Mouse (Mus musculus): Measurements from ENCODE around the gene Trappc11. TPM values are rescaled to one million over a fixed set of nuclear protein-coding genes. Genes with fewer than 3 reads are reported as not detected.

Trappc11 gene
- polyA plus RNA-seq, 1 experiment from 2014 or later = 25.5 TPM

- H3K4me1 ChIP-seq (replicated peaks; ENCODE audit: insufficient read depth, low read length) = peaks cover 4% of the 10 kb centered on the region; the same call in 1 of the 2 replicates
- no peaks in the 10 kb centered on the region for H3K9me3 ChIP-seq (replicated peaks; ENCODE audit: low read length)
- peak; percentile 14 for DNase-seq (ENCODE audit: low spot score)
- H3K4me3 ChIP-seq (replicated peaks; ENCODE audit: low read depth, low read length) = no peak overlapping the region
- peaks cover 3% of the 10 kb centered on the region; the same call in 1 of the 2 replicates for H3K36me3 ChIP-seq (ENCODE audit: insufficient read depth, low read length)
- 66% methylated on average over 4 of the region's 4 CpGs for WGBS
- no peak overlapping the region for H3K27ac ChIP-seq
- H3K9ac ChIP-seq (ENCODE audit: low read depth, low read length) = no peak overlapping the region
- no peak overlapping the region for H3K4me2 ChIP-seq (ENCODE audit: low read length)
- no peaks in the 10 kb centered on the region for H3K27me3 ChIP-seq (ENCODE audit: insufficient read depth, low read length)
- TF ChIP-seq CTCF (IDR thresholded peaks at IDR 0.05; ENCODE audit: low read depth) = no peak
- no peak for ATAC-seq (replicated peaks; ENCODE audit: low FRiP score, low read depth)
Observed at GRCm38 (mm10) chr8:47538323-47538722, 5.1 kb upstream of the Trappc11 start.

GRCm38 (mm10) chr8:47528094-47528493 lies 5.2 kb downstream of the Trappc11 start:
- H3K9me3 ChIP-seq (replicated peaks; ENCODE audit: low read length) = no peaks in the 10 kb centered on the region
- TF ChIP-seq CTCF (IDR thresholded peaks at IDR 0.05; ENCODE audit: low read depth) = no peak
- ATAC-seq (replicated peaks; ENCODE audit: low FRiP score, low read depth) = no peak
- H3K4me2 ChIP-seq (ENCODE audit: low read length) = no peak overlapping the region
- H3K27me3 ChIP-seq (ENCODE audit: insufficient read depth, low read length) = no peaks in the 10 kb centered on the region
- H3K4me3 ChIP-seq (replicated peaks; ENCODE audit: low read depth, low read length) = no peak overlapping the region
- DNase-seq (ENCODE audit: low spot score) = no peak
- H3K36me3 ChIP-seq (ENCODE audit: insufficient read depth, low read length) = peaks cover 39% of the 10 kb centered on the region
- no peak overlapping the region for H3K9ac ChIP-seq (ENCODE audit: low read depth, low read length)
- H3K27ac ChIP-seq = no peak overlapping the region
- peaks cover 6% of the 10 kb centered on the region for H3K4me1 ChIP-seq (replicated peaks; ENCODE audit: insufficient read depth, low read length)
- WGBS = 85% methylated on average over 1 of the region's 1 CpGs

GRCm38 (mm10) chr8:47513601-47514000 lies 19.7 kb downstream of the Trappc11 start:
- ATAC-seq (replicated peaks; ENCODE audit: low FRiP score, low read depth) = no peak
- no peaks in the 10 kb centered on the region for H3K4me1 ChIP-seq (replicated peaks; ENCODE audit: insufficient read depth, low read length)
- WGBS = 97% methylated on average over 15 of the region's 15 CpGs
- H3K9ac ChIP-seq (ENCODE audit: low read depth, low read length) = no peak overlapping the region
- no peak overlapping the region for H3K4me2 ChIP-seq (ENCODE audit: low read length)
- no peak overlapping the region for H3K4me3 ChIP-seq (replicated peaks; ENCODE audit: low read depth, low read length)
- H3K27ac ChIP-seq = no peak overlapping the region
- H3K27me3 ChIP-seq (ENCODE audit: insufficient read depth, low read length) = no peaks in the 10 kb centered on the region
- peaks cover 48% of the 10 kb centered on the region for H3K36me3 ChIP-seq (ENCODE audit: insufficient read depth, low read length)
- no peak for TF ChIP-seq CTCF (IDR thresholded peaks at IDR 0.05; ENCODE audit: low read depth)
- DNase-seq (ENCODE audit: low spot score) = no peak
- no peaks in the 10 kb centered on the region for H3K9me3 ChIP-seq (replicated peaks; ENCODE audit: low read length)

- WGBS = 88% methylated on average over 9 of the region's 9 CpGs
- H3K27ac ChIP-seq = no peak overlapping the region
- H3K9me3 ChIP-seq (replicated peaks; ENCODE audit: low read length) = no peaks in the 10 kb centered on the region
- H3K36me3 ChIP-seq (ENCODE audit: insufficient read depth, low read length) = peaks cover 40% of the 10 kb centered on the region
- H3K4me3 ChIP-seq (replicated peaks; ENCODE audit: low read depth, low read length) = no peak overlapping the region
- no peak for ATAC-seq (replicated peaks; ENCODE audit: low FRiP score, low read depth)
- TF ChIP-seq CTCF (IDR thresholded peaks at IDR 0.05; ENCODE audit: low read depth) = no peak
- DNase-seq (ENCODE audit: low spot score) = no peak
- H3K27me3 ChIP-seq (ENCODE audit: insufficient read depth, low read length) = no peaks in the 10 kb centered on the region
- H3K4me1 ChIP-seq (replicated peaks; ENCODE audit: insufficient read depth, low read length) = no peaks in the 10 kb centered on the region
- H3K9ac ChIP-seq (ENCODE audit: low read depth, low read length) = no peak overlapping the region
- H3K4me2 ChIP-seq (ENCODE audit: low read length) = no peak overlapping the region
Observed at GRCm38 (mm10) chr8:47510930-47511329, 22.3 kb downstream of the Trappc11 start.

- DNase-seq (ENCODE audit: low spot score) (no peak), ATAC-seq (replicated peaks; ENCODE audit: low FRiP score, low read depth) (no peak)
- H3K9me3 ChIP-seq (replicated peaks; ENCODE audit: low read length) = no peaks in the 10 kb centered on the region
- WGBS = 91% methylated on average over 12 of the region's 12 CpGs
- no peaks in the 10 kb centered on the region for H3K27me3 ChIP-seq (ENCODE audit: insufficient read depth, low read length)
- no peak overlapping the region for H3K9ac ChIP-seq (ENCODE audit: low read depth, low read length)
- no peak overlapping the region for H3K4me3 ChIP-seq (replicated peaks; ENCODE audit: low read depth, low read length)
- H3K4me2 ChIP-seq (ENCODE audit: low read length) = no peak overlapping the region
- H3K27ac ChIP-seq = no peak overlapping the region
- no peaks in the 10 kb centered on the region for H3K4me1 ChIP-seq (replicated peaks; ENCODE audit: insufficient read depth, low read length)
- peaks cover 48% of the 10 kb centered on the region for H3K36me3 ChIP-seq (ENCODE audit: insufficient read depth, low read length)
- no peak for TF ChIP-seq CTCF (IDR thresholded peaks at IDR 0.05; ENCODE audit: low read depth)
Observed at GRCm38 (mm10) chr8:47505431-47505830, 27.8 kb downstream of the Trappc11 start.

GRCm38 (mm10) chr8:47502546-47502945 lies 30.7 kb downstream of the Trappc11 start:
- ATAC-seq (replicated peaks; ENCODE audit: low FRiP score, low read depth) (no peak), DNase-seq (ENCODE audit: low spot score) (no peak)
- H3K27me3 ChIP-seq (ENCODE audit: insufficient read depth, low read length) = no peaks in the 10 kb centered on the region
- WGBS = 96% methylated on average over 13 of the region's 13 CpGs
- H3K4me3 ChIP-seq (replicated peaks; ENCODE audit: low read depth, low read length) = no peak overlapping the region
- no peak overlapping the region for H3K4me2 ChIP-seq (ENCODE audit: low read length)
- no peak overlapping the region for H3K27ac ChIP-seq
- no peak for TF ChIP-seq CTCF (IDR thresholded peaks at IDR 0.05; ENCODE audit: low read depth)
- H3K36me3 ChIP-seq (ENCODE audit: insufficient read depth, low read length) = peaks cover 50% of the 10 kb centered on the region
- H3K4me1 ChIP-seq (replicated peaks; ENCODE audit: insufficient read depth, low read length) = no peaks in the 10 kb centered on the region
- no peaks in the 10 kb centered on the region for H3K9me3 ChIP-seq (replicated peaks; ENCODE audit: low read length)
- H3K9ac ChIP-seq (ENCODE audit: low read depth, low read length) = no peak overlapping the region

GRCm38 (mm10) chr8:47501994-47502393 lies 31.3 kb downstream of the Trappc11 start:
- Histone ChIP-seq H3K27me3 (ENCODE audit: insufficient read depth, low read length) (no peaks in the 10 kb centered on the region), H3K36me3 (ENCODE audit: insufficient read depth, low read length) (peaks cover 52% of the 10 kb centered on the region), H3K9me3 (replicated peaks; ENCODE audit: low read length) (no peaks in the 10 kb centered on the region), H3K4me1 (replicated peaks; ENCODE audit: insufficient read depth, low read length) (no peaks in the 10 kb centered on the region), H3K27ac (no peak overlapping the region), H3K9ac (ENCODE audit: low read depth, low read length) (no peak overlapping the region), H3K4me3 (replicated peaks; ENCODE audit: low read depth, low read length) (no peak overlapping the region), H3K4me2 (ENCODE audit: low read length) (no peak overlapping the region)
- DNase-seq (ENCODE audit: low spot score) = no peak
- TF ChIP-seq CTCF (IDR thresholded peaks at IDR 0.05; ENCODE audit: low read depth) = no peak
- no peak for ATAC-seq (replicated peaks; ENCODE audit: low FRiP score, low read depth)
- WGBS = 73% methylated on average over 2 of the region's 2 CpGs

All from kidney, postnatal 0 days (tissue).